Mouse (Mus musculus): Measurements from ENCODE around the gene Klhl2.

Gene Klhl2

GRCm38 (mm10) chr8:64849897-64850541 lies at the start of gene Klhl2:
Gene Klhl2, minus strand, starts transcription at chr8:64850017.
- DNase-seq (ENCODE audit: low read depth, low spot score): peak; percentile 73

GRCm38 (mm10) chr8:64898710-64899109 lies 48.9 kb upstream of the Klhl2 start:
- peak; percentile 41 for DNase-seq (ENCODE audit: low read depth, low spot score)

- no peak for DNase-seq (ENCODE audit: low read depth, low spot score)
These were observed 46.9 kb upstream of the Klhl2 start for GRCm38 (mm10) chr8:64896731-64897130.

- DNase-seq (ENCODE audit: low read depth, low spot score): no peak
These were observed 30.9 kb upstream of the Klhl2 start for GRCm38 (mm10) chr8:64880619-64881200.

- no peak for DNase-seq (ENCODE audit: low read depth, low spot score)
These were observed 28.0 kb upstream of the Klhl2 start for GRCm38 (mm10) chr8:64877630-64878312.

GRCm38 (mm10) chr8:64871469-64872165 lies 21.8 kb upstream of the Klhl2 start:
- DNase-seq (ENCODE audit: low read depth, low spot score): no peak

GRCm38 (mm10) chr8:64870218-64870617 lies 20.4 kb upstream of the Klhl2 start:
- DNase-seq (ENCODE audit: low read depth, low spot score): no peak

GRCm38 (mm10) chr8:64849091-64849896 lies 523 bp downstream of the Klhl2 start:
- DNase-seq (ENCODE audit: low read depth, low spot score): peak; percentile 36

GRCm38 (mm10) chr8:64848245-64848785 lies 1.5 kb downstream of the Klhl2 start:
- DNase-seq (ENCODE audit: low read depth, low spot score): no peak

GRCm38 (mm10) chr8:64847650-64848049 lies 2.2 kb downstream of the Klhl2 start:
- DNase-seq (ENCODE audit: low read depth, low spot score): no peak

- no peak for DNase-seq (ENCODE audit: low read depth, low spot score)
These were observed 2.6 kb downstream of the Klhl2 start for GRCm38 (mm10) chr8:64847241-64847640.

GRCm38 (mm10) chr8:64845314-64845713 lies 4.5 kb downstream of the Klhl2 start:
- DNase-seq (ENCODE audit: low read depth, low spot score): no peak

GRCm38 (mm10) chr8:64844043-64844481 lies 5.8 kb downstream of the Klhl2 start:
- no peak for DNase-seq (ENCODE audit: low read depth, low spot score)

- no peak for DNase-seq (ENCODE audit: low read depth, low spot score)
These were observed 6.6 kb downstream of the Klhl2 start for GRCm38 (mm10) chr8:64843168-64843567.

- DNase-seq (ENCODE audit: low read depth, low spot score): no peak
These were observed 7.9 kb downstream of the Klhl2 start for GRCm38 (mm10) chr8:64841747-64842406.

- no peak for DNase-seq (ENCODE audit: low read depth, low spot score)
These were observed 10.2 kb downstream of the Klhl2 start for GRCm38 (mm10) chr8:64839628-64840027.

- no peak for DNase-seq (ENCODE audit: low read depth, low spot score)
These were observed 14.2 kb downstream of the Klhl2 start for GRCm38 (mm10) chr8:64835475-64836122.

- peak; percentile 28 for DNase-seq (ENCODE audit: low read depth, low spot score)
These were observed 15.5 kb downstream of the Klhl2 start for GRCm38 (mm10) chr8:64834071-64834877.

- DNase-seq (ENCODE audit: low read depth, low spot score): no peak
These were observed 17.2 kb downstream of the Klhl2 start for GRCm38 (mm10) chr8:64832581-64833135.
